Mouse (Mus musculus): ENCODE results near the gene Gabrr1. TPM values are rescaled to one million over a fixed set of nuclear protein-coding genes. Genes with fewer than 3 reads are reported as not detected.

Gene Gabrr1
- polyA plus RNA-seq, 1 experiment from 2014 or later: 0.21 TPM

- Histone ChIP-seq H3K9me3 (no peaks in the 10 kb centered on the region), H3K4me1 (replicated peaks) (0 out of 2 replicates have a peak, but pooled peaks cover under 1% of the 10 kb centered on the region), H3K27me3 (no peaks in the 10 kb centered on the region), H3K4me3 (no peak overlapping the region), H3K9ac (no peak overlapping the region), H3K36me3 (no peaks in the 10 kb centered on the region), H3K4me2 (no peak overlapping the region), H3K27ac (no peak overlapping the region)
- WGBS: 84% methylated on average over 26 of the region's 26 CpGs
- no peak for ATAC-seq (ENCODE audit: low FRiP score)
These were observed 20.0 kb downstream of the Gabrr1 start for GRCm38 (mm10) chr4:33152087-33153038.

GRCm38 (mm10) chr4:33183477-33183876, 51.2 kb downstream of the Gabrr1 start:
- 88% methylated on average over 5 of the region's 5 CpGs for WGBS

GRCm38 (mm10) chr4:33188164-33188563, 55.8 kb downstream of the Gabrr1 start:
- Histone ChIP-seq H3K9me3 (no peaks in the 10 kb centered on the region), H3K9ac (peak overlapping the region; percentile 15; the same call in 1 of the 2 replicates), H3K36me3 (peaks cover 22% of the 10 kb centered on the region), H3K27me3 (0 out of 2 replicates have a peak, but pooled peaks cover 3% of the 10 kb centered on the region), H3K4me2 (peak overlapping the region; percentile 81), H3K27ac (peak overlapping the region; percentile 92; the same call in 1 of the 2 replicates), H3K4me3 (peak overlapping the region; percentile 72), H3K4me1 (replicated peaks) (peaks cover 9% of the 10 kb centered on the region)
- no peak for ATAC-seq (ENCODE audit: low FRiP score)
- 17% methylated on average over 9 of the region's 9 CpGs for WGBS

More at GRCm38 (mm10) chr4:33183477-33183876, 51.2 kb downstream of the Gabrr1 start:
- H3K4me2 ChIP-seq: no peak overlapping the region
- no peak overlapping the region for H3K4me3 ChIP-seq
- no peak overlapping the region for H3K9ac ChIP-seq
- ATAC-seq (ENCODE audit: low FRiP score): no peak
- H3K27me3 ChIP-seq: 0 out of 2 replicates have a peak, but pooled peaks cover 3% of the 10 kb centered on the region
- no peaks in the 10 kb centered on the region for H3K9me3 ChIP-seq
- H3K4me1 ChIP-seq (replicated peaks): peaks cover 6% of the 10 kb centered on the region
- no peak overlapping the region for H3K27ac ChIP-seq
- peaks cover 44% of the 10 kb centered on the region for H3K36me3 ChIP-seq

- ATAC-seq (ENCODE audit: low FRiP score): peak; percentile 95
- Histone ChIP-seq H3K9me3 (0 out of 2 replicates have a peak, but pooled peaks cover 1% of the 10 kb centered on the region), H3K4me3 (peak overlapping the region; percentile 72), H3K36me3 (peaks cover 18% of the 10 kb centered on the region), H3K4me1 (replicated peaks) (peaks cover 9% of the 10 kb centered on the region), H3K4me2 (peak overlapping the region; percentile 81), H3K9ac (peak overlapping the region; percentile 87), H3K27me3 (0 out of 2 replicates have a peak, but pooled peaks cover 3% of the 10 kb centered on the region), H3K27ac (peak overlapping the region; percentile 92)
- WGBS: under 1% methylated on average over 121 of the region's 123 CpGs
These were observed 56.7 kb downstream of the Gabrr1 start for GRCm38 (mm10) chr4:33188781-33189734.

GRCm38 (mm10) chr4:33189735-33190036, 57.4 kb downstream of the Gabrr1 start, which contains the start of gene Pm20d2:
Gene Pm20d2 (minus strand): TSS chr4:33189737.
- H3K9me3 ChIP-seq: 0 out of 2 replicates have a peak, but pooled peaks cover 3% of the 10 kb centered on the region
- no peak for ATAC-seq (ENCODE audit: low FRiP score)
- H3K9ac ChIP-seq: peak within 1 kb of the TSS; percentile 87
- peaks cover 9% of the 10 kb centered on the region for H3K4me1 ChIP-seq (replicated peaks)
- peak within 1 kb of the TSS; percentile 81 for H3K4me2 ChIP-seq
- peaks cover 18% of the 10 kb centered on the region for H3K36me3 ChIP-seq
- peak within 1 kb of the TSS; percentile 92 for H3K27ac ChIP-seq
- WGBS: 12% methylated on average over 6 of the region's 6 CpGs
- H3K27me3 ChIP-seq: 0 out of 2 replicates have a peak, but pooled peaks cover 3% of the 10 kb centered on the region
- H3K4me3 ChIP-seq: peak within 1 kb of the TSS; percentile 72

- H3K36me3 ChIP-seq: no peaks in the 10 kb centered on the region
- ATAC-seq (ENCODE audit: low FRiP score): no peak
- H3K27me3 ChIP-seq: no peaks in the 10 kb centered on the region
- 3% methylated on average over 2 of the region's 2 CpGs for WGBS
- H3K4me2 ChIP-seq: no peak overlapping the region
- H3K4me1 ChIP-seq (replicated peaks): no peaks in the 10 kb centered on the region
- 0 out of 2 replicates have a peak, but pooled peaks cover 3% of the 10 kb centered on the region for H3K9me3 ChIP-seq
- H3K4me3 ChIP-seq: no peak overlapping the region
- H3K27ac ChIP-seq: no peak overlapping the region
- H3K9ac ChIP-seq: no peak overlapping the region
These were observed 65.8 kb downstream of the Gabrr1 start for GRCm38 (mm10) chr4:33198117-33198516.

GRCm38 (mm10) chr4:33204682-33205081, 72.4 kb downstream of the Gabrr1 start:
- Histone ChIP-seq H3K9me3 (no peaks in the 10 kb centered on the region), H3K4me1 (replicated peaks) (peaks cover 13% of the 10 kb centered on the region), H3K27ac (no peak overlapping the region), H3K4me3 (no peak overlapping the region), H3K4me2 (no peak overlapping the region), H3K36me3 (no peaks in the 10 kb centered on the region), H3K27me3 (peaks cover 3% of the 10 kb centered on the region; the same call in 1 of the 2 replicates), H3K9ac (no peak overlapping the region)
- 2% methylated on average over 4 of the region's 4 CpGs for WGBS
- no peak for ATAC-seq (ENCODE audit: low FRiP score)

- 72% methylated on average over 2 of the region's 2 CpGs for WGBS
- H3K27ac ChIP-seq: no peak overlapping the region
- no peak for ATAC-seq (ENCODE audit: low FRiP score)
- H3K9me3 ChIP-seq: no peaks in the 10 kb centered on the region
- no peak overlapping the region for H3K4me3 ChIP-seq
- H3K27me3 ChIP-seq: peaks cover 3% of the 10 kb centered on the region; the same call in 1 of the 2 replicates
- no peak overlapping the region for H3K4me2 ChIP-seq
- no peak overlapping the region for H3K9ac ChIP-seq
- peaks cover 23% of the 10 kb centered on the region for H3K4me1 ChIP-seq (replicated peaks)
- H3K36me3 ChIP-seq: no peaks in the 10 kb centered on the region; the same call in 1 of the 2 replicates
These were observed 75.2 kb downstream of the Gabrr1 start for GRCm38 (mm10) chr4:33207551-33207950.

- 3% methylated on average over 65 of the region's 65 CpGs for WGBS
- peaks cover 3% of the 10 kb centered on the region; the same call in 1 of the 2 replicates for H3K27me3 ChIP-seq
- H3K4me3 ChIP-seq: peak within 1 kb of the TSS; percentile 79
- H3K9me3 ChIP-seq: peaks cover 3% of the 10 kb centered on the region; the same call in 1 of the 2 replicates
- H3K4me1 ChIP-seq (replicated peaks): peaks cover 23% of the 10 kb centered on the region
- H3K4me2 ChIP-seq: peak within 1 kb of the TSS; percentile 89
- peaks cover 3% of the 10 kb centered on the region for H3K36me3 ChIP-seq
- ATAC-seq (ENCODE audit: low FRiP score): peak; percentile 93
- peak within 1 kb of the TSS; percentile 88 for H3K27ac ChIP-seq
- peak within 1 kb of the TSS; percentile 93 for H3K9ac ChIP-seq
These were observed 76.8 kb downstream of the Gabrr1 start, which contains the start of gene Srsf12 for GRCm38 (mm10) chr4:33208881-33209841. Gene Srsf12 (plus strand): TSS chr4:33208991.

Data from hindbrain, embryonic 13.5 days (tissue).